Mouse (Mus musculus) lung, embryonic 15.5 days (tissue): ENCODE measurements at regions not wholly inside any gene's neighbourhood (a gene's known extent, or its start where the extent isn't known, plus 50 kb on each side); places are given as distances from the start of the nearest gene placed in this dataset.

Experiments
- ATAC-seq: fragments of 200-750 bp; cut with Nextera tagmentation; 2 replicates; pipeline ENCODE4 v1.8.0; 2017; ENCODE audit warnings: moderate number of reproducible peaks, borderline replicate concordance; ENCODE audit not compliant: low FRiP score, low TSS enrichment; ENCODE audit errors: extremely low read depth
- H3K27ac ChIP-seq: fragments of 300-500 bp; sonication (generic); 2 replicates; pipeline ENCODE4 v1.5.1; 2015; ENCODE audit warnings: moderate library complexity, mild to moderate bottlenecking, inconsistent platforms
- H3K27me3 ChIP-seq: fragments of 300-500 bp; sonication (generic); 2 replicates; pipeline ENCODE4 v1.6.1; 2015; ENCODE audit warnings: inconsistent platforms
- H3K36me3 ChIP-seq: fragments of 300-500 bp; sonication (generic); 2 replicates; pipeline ENCODE4 v1.6.1; 2015; ENCODE audit warnings: inconsistent platforms
- H3K4me1 ChIP-seq: fragments of 300-500 bp; sonication (generic); 2 replicates; pipeline ENCODE4 v1.6.1; 2015; ENCODE audit warnings: inconsistent platforms
- H3K4me2 ChIP-seq: fragments of 300-500 bp; sonication (generic); 2 replicates; pipeline ENCODE4 v1.6.1; 2015; ENCODE audit warnings: inconsistent platforms, mild to moderate bottlenecking, moderate library complexity
- H3K4me3 ChIP-seq: fragments of 300-500 bp; sonication (generic); 2 replicates; pipeline ENCODE4 v1.5.1; 2015; ENCODE audit warnings: mild to moderate bottlenecking, inconsistent platforms
- H3K9ac ChIP-seq: fragments of 300-500 bp; sonication (generic); 2 replicates; pipeline ENCODE4 v1.6.1; 2015; ENCODE audit warnings: inconsistent platforms
- H3K9me3 ChIP-seq: fragments of 300-500 bp; sonication (generic); 2 replicates; pipeline ENCODE4 v1.6.1; 2016; ENCODE audit warnings: inconsistent platforms
- WGBS: fragments of 180-500 bp; shearing (Covaris S2); methylation state at CpG from one replicate; pipeline ENCODE4 v1.1.7; 2015; 5-methylcytosine and 5-hydroxymethylcytosine counted together

- Histone ChIP-seq H3K4me1 (no peaks in the 10 kb centered on the region), H3K4me2 (no peak overlapping the region), H3K9me3 (no peaks in the 10 kb centered on the region), H3K4me3 (no peak overlapping the region), H3K27ac (no peak overlapping the region), H3K36me3 (no peaks in the 10 kb centered on the region), H3K27me3 (no peaks in the 10 kb centered on the region), H3K9ac (no peak overlapping the region)
- ATAC-seq = no peak
- 68% methylated on average over 3 of the region's 3 CpGs for WGBS
These were observed 861.8 kb downstream of the Efnb2 start for GRCm38 (mm10) chr8:7799221-7799620.

GRCm38 (mm10) chr8:7796156-7796555 lies 864.9 kb downstream of the Efnb2 start:
- Histone ChIP-seq H3K4me2 (no peak overlapping the region), H3K27me3 (no peaks in the 10 kb centered on the region), H3K9me3 (no peaks in the 10 kb centered on the region), H3K4me3 (no peak overlapping the region), H3K9ac (no peak overlapping the region), H3K36me3 (no peaks in the 10 kb centered on the region), H3K27ac (no peak overlapping the region), H3K4me1 (no peaks in the 10 kb centered on the region)
- 74% methylated on average over 4 of the region's 4 CpGs for WGBS
- ATAC-seq = no peak

GRCm38 (mm10) chr8:7763820-7764219 lies 897.2 kb downstream of the Efnb2 start:
- no peaks in the 10 kb centered on the region for H3K4me1 ChIP-seq
- no peak for ATAC-seq
- no peaks in the 10 kb centered on the region for H3K9me3 ChIP-seq
- H3K4me3 ChIP-seq = no peak overlapping the region
- no peaks in the 10 kb centered on the region for H3K36me3 ChIP-seq
- no peak overlapping the region for H3K4me2 ChIP-seq
- no peak overlapping the region for H3K27ac ChIP-seq
- no peak overlapping the region for H3K9ac ChIP-seq
- 61% methylated on average over 3 of the region's 3 CpGs for WGBS
- H3K27me3 ChIP-seq = no peaks in the 10 kb centered on the region

- Histone ChIP-seq H3K27ac (no peak overlapping the region), H3K4me2 (no peak overlapping the region), H3K9ac (no peak overlapping the region), H3K36me3 (no peaks in the 10 kb centered on the region), H3K4me3 (no peak overlapping the region), H3K9me3 (no peaks in the 10 kb centered on the region), H3K4me1 (no peaks in the 10 kb centered on the region), H3K27me3 (no peaks in the 10 kb centered on the region)
- 69% methylated on average over 4 of the region's 4 CpGs for WGBS
- no peak for ATAC-seq
These were observed 900.1 kb downstream of the Efnb2 start for GRCm38 (mm10) chr8:7760987-7761386.

GRCm38 (mm10) chr8:7732726-7733125 lies 928.3 kb downstream of the Efnb2 start:
- H3K9me3 ChIP-seq = no peaks in the 10 kb centered on the region
- H3K27ac ChIP-seq = no peak overlapping the region
- H3K9ac ChIP-seq = no peak overlapping the region
- no peaks in the 10 kb centered on the region for H3K36me3 ChIP-seq
- H3K4me2 ChIP-seq = no peak overlapping the region
- peaks cover 3% of the 10 kb centered on the region; the same call in 1 of the 2 replicates for H3K4me1 ChIP-seq
- no peak for ATAC-seq
- H3K27me3 ChIP-seq = no peaks in the 10 kb centered on the region
- no peak overlapping the region for H3K4me3 ChIP-seq
- 22% methylated on average over 2 of the region's 2 CpGs for WGBS

GRCm38 (mm10) chr8:7721880-7722279 lies 939.2 kb downstream of the Efnb2 start:
- no peak for ATAC-seq
- Histone ChIP-seq H3K9me3 (no peaks in the 10 kb centered on the region), H3K36me3 (no peaks in the 10 kb centered on the region), H3K27ac (no peak overlapping the region), H3K4me3 (no peak overlapping the region), H3K4me1 (no peaks in the 10 kb centered on the region), H3K27me3 (no peaks in the 10 kb centered on the region), H3K4me2 (no peak overlapping the region), H3K9ac (no peak overlapping the region)
- WGBS = 86% methylated on average over 3 of the region's 3 CpGs

- H3K9ac ChIP-seq = no peak overlapping the region
- no peaks in the 10 kb centered on the region for H3K9me3 ChIP-seq
- no peak overlapping the region for H3K4me3 ChIP-seq
- 55% methylated on average over 5 of the region's 5 CpGs for WGBS
- no peak for ATAC-seq
- H3K27ac ChIP-seq = no peak overlapping the region
- H3K36me3 ChIP-seq = no peaks in the 10 kb centered on the region
- H3K4me1 ChIP-seq = no peaks in the 10 kb centered on the region
- no peaks in the 10 kb centered on the region for H3K27me3 ChIP-seq
- H3K4me2 ChIP-seq = no peak overlapping the region
These were observed 941.9 kb downstream of the Efnb2 start for GRCm38 (mm10) chr8:7718898-7719696.

GRCm38 (mm10) chr8:7710764-7711163 lies 950.3 kb downstream of the Efnb2 start:
- WGBS = 69% methylated on average over 1 of the region's 1 CpGs
- Histone ChIP-seq H3K36me3 (no peaks in the 10 kb centered on the region), H3K4me2 (no peak overlapping the region), H3K4me3 (no peak overlapping the region), H3K27me3 (no peaks in the 10 kb centered on the region), H3K4me1 (no peaks in the 10 kb centered on the region), H3K27ac (no peak overlapping the region), H3K9ac (no peak overlapping the region), H3K9me3 (no peaks in the 10 kb centered on the region)
- ATAC-seq = no peak

- Histone ChIP-seq H3K9ac (no peak overlapping the region), H3K4me3 (no peak overlapping the region), H3K27ac (no peak overlapping the region), H3K9me3 (no peaks in the 10 kb centered on the region), H3K4me1 (no peaks in the 10 kb centered on the region), H3K36me3 (no peaks in the 10 kb centered on the region), H3K27me3 (no peaks in the 10 kb centered on the region), H3K4me2 (no peak overlapping the region)
- no peak for ATAC-seq
- 96% methylated on average over 1 of the region's 1 CpGs for WGBS
These were observed 951.6 kb downstream of the Efnb2 start for GRCm38 (mm10) chr8:7709406-7709805.

- H3K4me2 ChIP-seq = no peak overlapping the region
- H3K27me3 ChIP-seq = no peaks in the 10 kb centered on the region
- no peak overlapping the region for H3K4me3 ChIP-seq
- no peaks in the 10 kb centered on the region for H3K9me3 ChIP-seq
- ATAC-seq = no peak
- no peak overlapping the region for H3K9ac ChIP-seq
- H3K36me3 ChIP-seq = no peaks in the 10 kb centered on the region
- 87% methylated on average over 2 of the region's 2 CpGs for WGBS
- no peaks in the 10 kb centered on the region for H3K4me1 ChIP-seq
- no peak overlapping the region for H3K27ac ChIP-seq
These were observed 969.6 kb downstream of the Efnb2 start for GRCm38 (mm10) chr8:7691355-7691996.

GRCm38 (mm10) chr8:7653804-7654203 lies 1007.2 kb downstream of the Efnb2 start:
- H3K4me2 ChIP-seq = no peak overlapping the region
- no peak for ATAC-seq
- H3K9me3 ChIP-seq = no peaks in the 10 kb centered on the region
- H3K27me3 ChIP-seq = no peaks in the 10 kb centered on the region
- H3K4me3 ChIP-seq = no peak overlapping the region
- no peaks in the 10 kb centered on the region for H3K4me1 ChIP-seq
- no peak overlapping the region for H3K27ac ChIP-seq
- H3K9ac ChIP-seq = no peak overlapping the region
- no peaks in the 10 kb centered on the region for H3K36me3 ChIP-seq
